Mouse (Mus musculus): Measurements from ENCODE around the gene Ppbp.
"Not testable (repeated sequence)": the region's sequence is repeated elsewhere in the genome, so short reads cannot be mapped to it uniquely, and the experiment has no call there.

Gene Ppbp

GRCm38 (mm10) chr5:90785659-90786588 lies 17.6 kb downstream of the Ppbp start, which contains the start of gene Cxcl3:
Gene Cxcl3, plus strand, starts transcription at chr5:90786103.
- DNase-seq (ENCODE audit: low read depth, low spot score), result no peak

- DNase-seq (ENCODE audit: low read depth, low spot score), result no peak
These were observed 19.8 kb downstream of the Ppbp start for GRCm38 (mm10) chr5:90788114-90788513.

- DNase-seq (ENCODE audit: low read depth, low spot score), result no peak
These were observed 21.2 kb downstream of the Ppbp start for GRCm38 (mm10) chr5:90789306-90790073.

- no peak for DNase-seq (ENCODE audit: low read depth, low spot score)
These were observed 21.8 kb downstream of the Ppbp start for GRCm38 (mm10) chr5:90790074-90790502.

GRCm38 (mm10) chr5:90794195-90794625 lies 25.9 kb downstream of the Ppbp start, which contains the start of gene Cxcl15:
Gene Cxcl15, plus strand, starts transcription at chr5:90794534.
- DNase-seq (ENCODE audit: low read depth, low spot score), result no peak

- DNase-seq (ENCODE audit: low read depth, low spot score), result not testable (repeated sequence)
These were observed 27.1 kb downstream of the Ppbp start for GRCm38 (mm10) chr5:90795392-90795791.

- DNase-seq (ENCODE audit: low read depth, low spot score), result no peak
These were observed 36.3 kb downstream of the Ppbp start for GRCm38 (mm10) chr5:90804574-90804973.

- DNase-seq (ENCODE audit: low read depth, low spot score), result no peak
These were observed 37.7 kb downstream of the Ppbp start for GRCm38 (mm10) chr5:90806050-90806449.

GRCm38 (mm10) chr5:90807176-90807950 lies 39.0 kb downstream of the Ppbp start:
- no peak for DNase-seq (ENCODE audit: low read depth, low spot score)
